Mouse (Mus musculus) small intestine, adult 2 months (tissue): ENCODE results near the gene Actl6b.

Experiments used
- CTCF ChIP-seq: fragments of 200-500 bp; IDR thresholded peaks from 2 replicates; pipeline ENCODE4 v1.5.1; 2012; ENCODE audit warnings: low read depth, mild to moderate bottlenecking, control low read depth, inconsistent platforms, low read length, moderate library complexity, mixed read lengths; ENCODE audit not compliant: insufficient replicate concordance, insufficient read length; ENCODE audit errors: extremely low read depth
- POLR2A ChIP-seq: fragments of 200-500 bp; IDR thresholded peaks from 2 replicates; pipeline ENCODE4 v1.6.1; 2012; ENCODE audit warnings: low read depth, mild to moderate bottlenecking, control low read depth, inconsistent platforms, low read length, moderate library complexity

DNA sequence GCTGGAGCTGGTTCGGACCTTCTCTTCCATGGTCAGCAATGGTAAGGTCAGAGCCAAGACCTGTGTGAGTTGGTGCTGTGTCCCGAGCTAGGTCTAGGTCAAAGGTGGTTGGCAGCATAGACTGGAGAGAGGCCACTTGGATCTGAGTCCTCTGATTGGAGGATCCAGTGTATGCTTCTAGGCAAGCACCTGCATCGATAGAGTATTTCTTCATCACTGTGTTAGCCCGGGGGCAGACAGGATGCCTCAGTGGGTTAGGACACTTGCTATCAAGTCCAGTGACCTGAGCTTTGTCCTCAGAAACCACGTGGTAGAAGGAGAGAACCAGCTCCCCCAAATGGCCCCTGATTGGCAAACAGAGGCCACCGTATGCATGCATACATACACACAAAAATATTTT, 26.9 kb downstream of the Actl6b start:
- TF ChIP-seq CTCF: no peak
- no peak for TF ChIP-seq POLR2A
